Mouse (Mus musculus): ENCODE results near the gene Hist2h3c2. TPM values are rescaled to one million over a fixed set of nuclear protein-coding genes. Genes with fewer than 3 reads are reported as not detected.

Gene Hist2h3c2
- polyA plus RNA-seq, 1 experiment from 2014 or later: 4.7 TPM

GRCm38 (mm10) chr3:96268051-96268775, 29.3 kb upstream of the Hist2h3c2 start, which contains the start of gene Hist2h3b:
Gene Hist2h3b (plus strand): TSS chr3:96268654.
- peak within 1 kb of the TSS; percentile 96 for H3K27ac ChIP-seq (replicated peaks)
- H3K4me1 ChIP-seq: peaks cover 21% of the 10 kb centered on the region
- H3K9ac ChIP-seq: peak within 1 kb of the TSS; percentile 37; the same call in 1 of the 2 replicates
- H3K9me3 ChIP-seq (replicated peaks): no peaks in the 10 kb centered on the region
- WGBS: 16% methylated on average over 30 of the region's 30 CpGs
- no peaks in the 10 kb centered on the region for H3K36me3 ChIP-seq
- ATAC-seq (ENCODE audit: insufficient number of reproducible peaks, low FRiP score, low TSS enrichment, low read depth): peak; percentile 80
- H3K27me3 ChIP-seq: no peaks in the 10 kb centered on the region
- peak within 1 kb of the TSS; percentile 57 for H3K4me3 ChIP-seq (replicated peaks)
- peak within 1 kb of the TSS; percentile 85 for H3K4me2 ChIP-seq (replicated peaks)

DNA sequence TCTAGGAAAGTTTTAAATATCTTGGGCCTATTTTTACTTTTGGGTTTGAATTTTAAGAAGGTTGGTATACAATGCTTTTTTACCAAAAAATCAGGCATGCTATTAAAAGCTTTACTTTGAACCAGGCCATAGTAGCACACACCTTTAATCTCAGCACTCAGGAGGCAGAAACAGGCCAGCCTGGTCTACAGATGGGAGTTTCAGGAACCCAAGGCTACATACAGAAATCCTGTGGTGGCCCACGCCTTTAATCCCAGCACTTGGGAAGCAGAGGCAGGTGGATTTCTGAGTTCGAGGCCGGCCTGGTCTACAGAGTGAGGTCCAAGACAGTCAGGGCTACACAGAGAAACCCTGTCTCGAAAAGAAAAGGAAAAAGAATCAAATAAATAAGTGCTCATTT, 28.6 kb upstream of the Hist2h3c2 start:
- no peak overlapping the region for H3K4me3 ChIP-seq (replicated peaks)
- H3K9me3 ChIP-seq (replicated peaks): no peaks in the 10 kb centered on the region
- H3K27me3 ChIP-seq: no peaks in the 10 kb centered on the region
- H3K4me2 ChIP-seq (replicated peaks): peak overlapping the region; percentile 49
- no peak overlapping the region for H3K9ac ChIP-seq
- no peak for ATAC-seq (ENCODE audit: insufficient number of reproducible peaks, low FRiP score, low TSS enrichment, low read depth)
- H3K36me3 ChIP-seq: no peaks in the 10 kb centered on the region
- peaks cover 21% of the 10 kb centered on the region for H3K4me1 ChIP-seq
- peak overlapping the region; percentile 95 for H3K27ac ChIP-seq (replicated peaks)
- 74% methylated on average over 4 of the region's 4 CpGs for WGBS

DNA sequence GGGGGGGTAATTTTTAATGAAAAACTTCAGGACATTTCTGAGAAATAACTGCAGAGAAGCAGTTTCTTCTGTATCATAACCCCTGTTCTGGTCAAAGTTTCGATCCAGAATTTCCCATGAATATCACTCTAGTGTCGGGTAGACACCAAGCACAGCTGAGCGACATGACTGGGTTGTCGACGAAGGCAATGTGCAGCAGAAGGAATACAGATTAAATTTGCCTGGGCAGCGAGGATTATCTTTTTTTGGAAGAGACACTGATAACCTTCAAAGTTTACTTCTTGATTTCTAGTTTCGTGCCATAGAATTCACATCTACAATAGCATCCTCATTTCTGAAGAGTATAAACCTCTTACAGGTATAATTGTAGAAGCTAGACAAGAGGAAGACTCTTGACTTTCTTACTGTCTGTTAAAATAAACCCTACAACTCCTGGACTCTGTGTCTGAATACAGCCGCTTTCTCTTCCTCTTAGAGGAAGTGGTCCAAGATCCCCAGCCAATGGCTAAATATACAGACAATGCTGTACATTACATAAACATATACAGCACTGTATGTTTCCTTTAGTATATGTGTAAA, 27.3 kb upstream of the Hist2h3c2 start:
- no peak for ATAC-seq (ENCODE audit: insufficient number of reproducible peaks, low FRiP score, low TSS enrichment, low read depth)
- H3K36me3 ChIP-seq: no peaks in the 10 kb centered on the region
- peaks cover 31% of the 10 kb centered on the region for H3K4me1 ChIP-seq
- H3K27ac ChIP-seq (replicated peaks): no peak overlapping the region
- H3K4me2 ChIP-seq (replicated peaks): no peak overlapping the region
- WGBS: 86% methylated on average over 8 of the region's 8 CpGs
- no peak overlapping the region for H3K9ac ChIP-seq
- no peaks in the 10 kb centered on the region for H3K27me3 ChIP-seq
- H3K9me3 ChIP-seq (replicated peaks): no peaks in the 10 kb centered on the region
- no peak overlapping the region for H3K4me3 ChIP-seq (replicated peaks)

DNA sequence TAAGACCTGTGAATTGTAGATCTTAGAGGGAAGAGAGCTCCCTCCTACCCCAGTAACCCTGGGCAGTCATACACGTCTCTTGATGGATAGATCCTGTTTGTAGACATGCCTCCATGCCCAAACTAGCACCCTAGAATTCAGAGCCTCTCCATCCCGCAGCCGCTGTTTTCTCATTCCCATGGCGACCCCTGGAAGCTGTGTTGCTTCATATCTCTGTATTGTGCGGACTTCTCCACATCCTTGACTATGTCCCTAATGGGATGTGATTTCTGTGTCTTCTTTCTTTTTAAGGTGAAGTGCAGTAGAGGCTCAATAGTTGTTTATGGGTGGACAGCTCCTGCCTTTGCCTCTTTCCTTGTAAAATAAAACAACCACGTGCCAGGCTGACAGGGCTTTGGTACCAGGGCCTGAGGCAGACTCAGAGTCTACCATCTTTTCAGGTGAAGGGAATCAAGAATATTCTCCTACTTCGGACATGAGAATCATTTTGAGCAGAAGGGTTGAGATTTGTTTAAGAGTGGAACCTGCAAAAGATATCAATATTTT, 25.6 kb upstream of the Hist2h3c2 start:
- Histone ChIP-seq H3K4me2 (replicated peaks) (peak overlapping the region; percentile 65), H3K9ac (0 out of 2 replicates have a peak overlapping the region, but pooled peaks have one; percentile 50), H3K36me3 (no peaks in the 10 kb centered on the region), H3K9me3 (replicated peaks) (no peaks in the 10 kb centered on the region), H3K4me1 (peaks cover 28% of the 10 kb centered on the region), H3K4me3 (replicated peaks) (peak overlapping the region; percentile 68), H3K27ac (replicated peaks) (peak overlapping the region; percentile 99), H3K27me3 (no peaks in the 10 kb centered on the region)
- ATAC-seq (ENCODE audit: insufficient number of reproducible peaks, low FRiP score, low TSS enrichment, low read depth): no peak
- WGBS: 72% methylated on average over 7 of the region's 7 CpGs

DNA sequence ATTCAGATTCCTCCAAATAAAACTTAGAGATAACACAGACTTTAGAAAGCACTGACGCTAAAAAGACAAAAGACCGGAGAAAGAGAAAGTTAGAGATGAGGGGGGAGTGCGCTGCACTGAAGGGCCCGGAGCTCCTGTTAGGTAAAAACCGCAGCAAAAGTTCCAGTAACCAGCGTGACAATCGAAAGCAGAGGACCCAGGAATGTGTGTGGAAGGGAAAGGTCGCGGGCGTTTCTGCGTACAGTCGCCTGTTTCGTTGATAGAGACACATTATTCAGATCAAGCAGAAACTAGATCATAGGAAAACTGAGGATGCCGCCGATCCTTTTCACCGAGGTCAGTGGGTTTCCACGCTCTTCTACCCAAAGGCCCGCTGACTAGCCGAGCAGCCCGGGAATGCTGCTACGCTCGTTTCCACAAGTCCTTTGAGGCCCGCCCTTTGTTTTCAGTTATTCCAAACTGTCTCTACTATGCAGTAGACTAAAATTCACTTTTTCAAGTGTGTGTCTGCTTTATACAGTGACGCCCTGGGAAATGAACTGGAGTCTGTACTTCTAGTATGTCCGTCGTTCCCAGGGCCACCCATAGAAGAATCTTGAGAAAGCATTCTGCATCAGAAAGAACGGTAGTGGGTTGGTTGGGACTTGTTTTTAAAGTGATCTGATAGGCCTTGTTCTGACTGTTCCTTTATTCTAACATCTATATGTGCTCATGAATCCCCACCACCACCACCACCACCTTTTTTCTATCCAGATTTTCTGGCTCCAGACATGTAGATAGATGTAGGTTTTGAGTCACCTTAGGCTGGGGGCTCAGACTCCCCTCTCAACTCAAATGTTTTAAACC, 24.9 kb upstream of the Hist2h3c2 start:
- H3K9ac ChIP-seq: peak overlapping the region; percentile 50
- H3K27ac ChIP-seq (replicated peaks): peak overlapping the region; percentile 99
- ATAC-seq (ENCODE audit: insufficient number of reproducible peaks, low FRiP score, low TSS enrichment, low read depth): peak; percentile 56; the same call in 1 of the 2 replicates
- peak overlapping the region; percentile 65 for H3K4me2 ChIP-seq (replicated peaks)
- peak overlapping the region; percentile 68 for H3K4me3 ChIP-seq (replicated peaks)
- H3K4me1 ChIP-seq: peaks cover 28% of the 10 kb centered on the region
- no peaks in the 10 kb centered on the region for H3K27me3 ChIP-seq
- H3K36me3 ChIP-seq: no peaks in the 10 kb centered on the region
- no peaks in the 10 kb centered on the region for H3K9me3 ChIP-seq (replicated peaks)
- WGBS: 3% methylated on average over 27 of the region's 27 CpGs

GRCm38 (mm10) chr3:96262979-96263550, 24.1 kb upstream of the Hist2h3c2 start, which contains the start of gene Hist2h4:
Gene Hist2h4 (minus strand): TSS chr3:96263311.
- peak within 1 kb of the TSS; percentile 99 for H3K27ac ChIP-seq (replicated peaks)
- peak; percentile 89 for ATAC-seq (ENCODE audit: insufficient number of reproducible peaks, low FRiP score, low TSS enrichment, low read depth)
- H3K27me3 ChIP-seq: no peaks in the 10 kb centered on the region
- no peaks in the 10 kb centered on the region for H3K9me3 ChIP-seq (replicated peaks)
- peak within 1 kb of the TSS; percentile 74 for H3K9ac ChIP-seq
- WGBS: under 1% methylated on average over 37 of the region's 40 CpGs
- H3K4me3 ChIP-seq (replicated peaks): peak within 1 kb of the TSS; percentile 68
- H3K36me3 ChIP-seq: no peaks in the 10 kb centered on the region
- H3K4me2 ChIP-seq (replicated peaks): peak within 1 kb of the TSS; percentile 65
- H3K4me1 ChIP-seq: peaks cover 27% of the 10 kb centered on the region

DNA sequence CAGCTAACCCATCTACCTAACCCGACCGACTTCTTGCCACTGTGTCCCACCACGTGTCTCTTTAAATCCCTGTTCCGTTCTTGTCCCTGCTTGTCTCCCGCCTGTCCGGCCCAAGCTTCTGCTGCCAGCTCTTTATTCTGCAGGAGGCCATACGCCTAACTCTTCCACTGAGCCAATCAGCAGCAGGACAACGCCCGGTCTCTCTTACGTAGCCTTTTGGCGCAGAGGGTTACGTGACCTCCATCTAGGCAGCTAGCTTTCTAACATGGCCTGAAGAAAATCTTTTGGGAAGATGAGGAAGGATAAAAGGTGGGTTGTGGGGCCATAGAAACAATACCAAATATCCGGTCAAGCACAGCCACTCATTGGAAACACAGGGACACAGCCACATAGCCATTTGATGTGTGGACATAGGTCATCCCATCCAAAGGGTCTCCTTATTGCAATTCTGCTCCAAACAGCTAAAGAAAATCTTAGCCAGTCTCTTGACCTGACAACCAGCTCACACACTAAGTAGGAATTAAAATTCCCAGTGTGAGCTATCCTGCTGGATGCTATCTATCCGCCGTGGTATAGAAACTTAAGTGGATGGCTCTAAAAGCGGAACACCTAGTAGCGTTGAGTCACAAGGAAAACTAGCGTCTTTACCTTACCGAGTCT, 23.4 kb upstream of the Hist2h3c2 start:
- H3K4me1 ChIP-seq: peaks cover 21% of the 10 kb centered on the region
- peak overlapping the region; percentile 74 for H3K9ac ChIP-seq
- under 1% methylated on average over 19 of the region's 19 CpGs for WGBS
- peak overlapping the region; percentile 99 for H3K27ac ChIP-seq (replicated peaks)
- no peaks in the 10 kb centered on the region for H3K27me3 ChIP-seq
- ATAC-seq (ENCODE audit: insufficient number of reproducible peaks, low FRiP score, low TSS enrichment, low read depth): peak; percentile 86
- H3K4me2 ChIP-seq (replicated peaks): peak overlapping the region; percentile 65
- H3K36me3 ChIP-seq: no peaks in the 10 kb centered on the region
- H3K4me3 ChIP-seq (replicated peaks): peak overlapping the region; percentile 68
- H3K9me3 ChIP-seq (replicated peaks): no peaks in the 10 kb centered on the region

GRCm38 (mm10) chr3:96261623-96262022, 22.7 kb upstream of the Hist2h3c2 start:
- H3K4me2 ChIP-seq (replicated peaks): peak overlapping the region; percentile 65
- H3K36me3 ChIP-seq: no peaks in the 10 kb centered on the region
- H3K9me3 ChIP-seq (replicated peaks): no peaks in the 10 kb centered on the region
- WGBS: 47% methylated on average over 3 of the region's 3 CpGs
- H3K27ac ChIP-seq (replicated peaks): peak overlapping the region; percentile 99
- H3K4me1 ChIP-seq: peaks cover 21% of the 10 kb centered on the region
- H3K27me3 ChIP-seq: no peaks in the 10 kb centered on the region
- H3K9ac ChIP-seq: peak overlapping the region; percentile 74
- no peak for ATAC-seq (ENCODE audit: insufficient number of reproducible peaks, low FRiP score, low TSS enrichment, low read depth)
- peak overlapping the region; percentile 68 for H3K4me3 ChIP-seq (replicated peaks)

GRCm38 (mm10) chr3:96260220-96260619, 21.3 kb upstream of the Hist2h3c2 start:
- H3K9me3 ChIP-seq (replicated peaks): no peaks in the 10 kb centered on the region
- H3K4me1 ChIP-seq: peaks cover 21% of the 10 kb centered on the region
- no peak overlapping the region for H3K4me2 ChIP-seq (replicated peaks)
- WGBS: 94% methylated on average over 5 of the region's 5 CpGs
- no peak overlapping the region for H3K27ac ChIP-seq (replicated peaks)
- no peaks in the 10 kb centered on the region for H3K27me3 ChIP-seq
- no peak overlapping the region for H3K4me3 ChIP-seq (replicated peaks)
- H3K9ac ChIP-seq: no peak overlapping the region
- ATAC-seq (ENCODE audit: insufficient number of reproducible peaks, low FRiP score, low TSS enrichment, low read depth): no peak
- H3K36me3 ChIP-seq: no peaks in the 10 kb centered on the region

DNA sequence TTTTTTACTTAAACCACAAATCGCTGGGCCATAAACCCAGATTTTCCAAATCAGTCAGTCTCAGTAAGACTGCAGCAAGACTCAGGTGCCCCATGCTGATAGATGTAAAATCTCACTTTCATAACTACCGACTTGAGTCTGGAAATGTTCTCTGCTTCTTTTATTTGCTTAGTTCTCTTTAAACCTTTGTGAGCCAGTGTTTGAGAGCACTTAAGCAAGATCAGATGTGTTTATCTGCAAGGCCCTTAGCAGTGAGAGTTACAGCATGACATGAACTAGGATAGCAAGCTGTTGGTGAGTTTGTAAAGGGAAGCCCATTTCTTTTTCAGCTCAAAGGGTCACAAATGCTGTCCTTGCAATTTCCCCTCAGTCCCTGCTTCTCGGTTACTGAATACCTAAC, 18.3 kb upstream of the Hist2h3c2 start:
- Histone ChIP-seq H3K27me3 (no peaks in the 10 kb centered on the region), H3K27ac (replicated peaks) (no peak overlapping the region), H3K4me1 (peaks cover 12% of the 10 kb centered on the region), H3K9ac (no peak overlapping the region), H3K4me3 (replicated peaks) (no peak overlapping the region), H3K4me2 (replicated peaks) (no peak overlapping the region), H3K36me3 (no peaks in the 10 kb centered on the region), H3K9me3 (replicated peaks) (no peaks in the 10 kb centered on the region)
- ATAC-seq (ENCODE audit: insufficient number of reproducible peaks, low FRiP score, low TSS enrichment, low read depth): no peak
- 63% methylated on average over 3 of the region's 3 CpGs for WGBS
